Mouse (Mus musculus) urinary bladder, postnatal 25 days (tissue): Measurements from ENCODE around the gene Xpo6.

ENCODE experiments used
- DNase-seq: peaks from one replicate; pipeline ENCODE4 v3.0.0; 2022; ENCODE audit warnings: low spot score

Xpo6 gene

GRCm38 (mm10) chr7:126200178-126200996, at the start of gene Xpo6:
Gene Xpo6 (minus strand): TSS chr7:126200501.
- peak; percentile 95 for DNase-seq

- no peak for DNase-seq
Observed at GRCm38 (mm10) chr7:126249986-126250385, 49.7 kb upstream of the Xpo6 start.

- DNase-seq: no peak
Observed at GRCm38 (mm10) chr7:126249146-126249545, 48.8 kb upstream of the Xpo6 start.

- DNase-seq: no peak
Observed at GRCm38 (mm10) chr7:126248641-126249141, 48.4 kb upstream of the Xpo6 start.

GRCm38 (mm10) chr7:126248088-126248487, 47.8 kb upstream of the Xpo6 start:
- no peak for DNase-seq

GRCm38 (mm10) chr7:126244168-126244750, 44.0 kb upstream of the Xpo6 start:
- DNase-seq: no peak

- DNase-seq: no peak
Observed at GRCm38 (mm10) chr7:126240814-126241360, 40.6 kb upstream of the Xpo6 start.

GRCm38 (mm10) chr7:126236794-126237192, 36.5 kb upstream of the Xpo6 start:
- DNase-seq: no peak

GRCm38 (mm10) chr7:126236083-126236793, 35.9 kb upstream of the Xpo6 start:
- no peak for DNase-seq

GRCm38 (mm10) chr7:126234611-126235010, 34.3 kb upstream of the Xpo6 start:
- no peak for DNase-seq

GRCm38 (mm10) chr7:126232345-126233071, 32.2 kb upstream of the Xpo6 start:
- DNase-seq: no peak

- DNase-seq: no peak
Observed at GRCm38 (mm10) chr7:126230357-126231148, 30.3 kb upstream of the Xpo6 start.

- DNase-seq: no peak
Observed at GRCm38 (mm10) chr7:126226136-126226535, 25.8 kb upstream of the Xpo6 start.

- no peak for DNase-seq
Observed at GRCm38 (mm10) chr7:126222753-126223152, 22.5 kb upstream of the Xpo6 start.

GRCm38 (mm10) chr7:126220611-126221010, 20.3 kb upstream of the Xpo6 start:
- DNase-seq: no peak

GRCm38 (mm10) chr7:126218311-126218710, 18.0 kb upstream of the Xpo6 start:
- no peak for DNase-seq

GRCm38 (mm10) chr7:126216867-126217266, 16.6 kb upstream of the Xpo6 start:
- DNase-seq: no peak

GRCm38 (mm10) chr7:126210856-126211255, 10.6 kb upstream of the Xpo6 start:
- DNase-seq: no peak

- no peak for DNase-seq
Observed at GRCm38 (mm10) chr7:126200997-126201345, 670 bp upstream of the Xpo6 start.

- peak; percentile 33 for DNase-seq
Observed at GRCm38 (mm10) chr7:126199691-126200102, 604 bp downstream of the Xpo6 start.

- DNase-seq: no peak
Observed at GRCm38 (mm10) chr7:126198926-126199325, 1.4 kb downstream of the Xpo6 start.
